Mouse (Mus musculus) embryonic facial prominence, embryonic 13.5 days (tissue): Measurements from ENCODE around the gene Kcmf1. TPM values are rescaled to one million over a fixed set of nuclear protein-coding genes. Genes with fewer than 3 reads are reported as not detected.

Experiments used
- ATAC-seq: fragments of 200-750 bp; cut with Nextera tagmentation; 2 replicates; pipeline ENCODE4 v1.8.0; 2017; ENCODE audit warnings: low read depth; ENCODE audit not compliant: insufficient number of reproducible peaks, insufficient read depth, low FRiP score, low TSS enrichment
- H3K27ac ChIP-seq: fragments of 300-500 bp; sonication (generic); 2 replicates; pipeline ENCODE4 v1.5.1; 2015; ENCODE audit warnings: moderate library complexity, mild to moderate bottlenecking, inconsistent platforms
- H3K27me3 ChIP-seq: fragments of 300-500 bp; sonication (generic); 2 replicates; pipeline ENCODE4 v1.6.1; 2015; ENCODE audit warnings: mild to moderate bottlenecking, inconsistent platforms
- H3K36me3 ChIP-seq: fragments of 300-500 bp; sonication (generic); 2 replicates; pipeline ENCODE4 v1.6.1; 2015; ENCODE audit warnings: mild to moderate bottlenecking, inconsistent platforms
- H3K4me1 ChIP-seq: fragments of 300-500 bp; sonication (generic); 2 replicates; pipeline ENCODE4 v1.6.1; 2015; ENCODE audit warnings: inconsistent platforms
- H3K4me2 ChIP-seq: fragments of 300-500 bp; sonication (generic); 2 replicates; pipeline ENCODE4 v1.6.1; 2015; ENCODE audit warnings: moderate library complexity, mild to moderate bottlenecking, inconsistent platforms
- H3K4me3 ChIP-seq: fragments of 300-500 bp; sonication (generic); 2 replicates; pipeline ENCODE4 v1.5.1; 2015; ENCODE audit warnings: mild to moderate bottlenecking, inconsistent platforms
- H3K9ac ChIP-seq: fragments of 300-500 bp; sonication (generic); 2 replicates; pipeline ENCODE4 v1.6.1; 2015; ENCODE audit warnings: mild to moderate bottlenecking, inconsistent platforms
- H3K9me3 ChIP-seq: fragments of 300-500 bp; sonication (generic); 2 replicates; pipeline ENCODE4 v1.6.1; 2016; ENCODE audit warnings: inconsistent platforms
- WGBS: fragments of 180-500 bp; shearing (Covaris S2); methylation state at CpG from one replicate; pipeline ENCODE4 v1.1.7; 2015; ENCODE audit warnings: mixed read lengths; 5-methylcytosine and 5-hydroxymethylcytosine counted together
- polyA plus RNA-seq: library from polyadenylated mRNA; unstranded; fragments of >200 nt; fragmentation: Nextera tagmentation; extraction: Ambion mirVana; gene quantifications from 2 replicates; pipeline ENCODE4 v1.2.1, GENCODE M21; 2015

Kcmf1 gene
- polyA plus RNA-seq, 1 experiment from 2014 or later, result 31.7 TPM

DNA sequence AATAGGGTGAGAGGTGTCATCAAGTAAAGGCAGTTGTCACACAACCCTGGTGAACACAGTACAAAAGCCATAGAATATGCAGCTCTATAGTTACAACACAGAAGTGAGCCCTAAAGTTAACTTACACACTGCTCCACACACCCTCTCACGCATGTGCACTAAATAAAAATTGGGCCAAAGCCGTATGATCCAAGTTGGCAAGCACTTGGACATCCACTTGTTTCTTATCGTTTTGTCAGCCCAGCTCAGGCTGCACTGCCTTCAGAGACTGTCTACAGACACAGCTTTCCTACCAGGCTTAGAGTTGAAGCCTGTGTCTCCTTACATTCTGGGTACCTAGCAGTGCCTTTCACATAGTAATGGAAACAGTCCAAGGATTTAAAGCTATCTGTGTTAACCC lies 4.8 kb downstream of the Kcmf1 start:
- ATAC-seq, result no peak
- no peaks in the 10 kb centered on the region for H3K9me3 ChIP-seq
- peaks cover 16% of the 10 kb centered on the region; the same call in 1 of the 2 replicates for H3K36me3 ChIP-seq
- peaks cover 35% of the 10 kb centered on the region for H3K4me1 ChIP-seq
- H3K9ac ChIP-seq, result no peak overlapping the region
- H3K27me3 ChIP-seq, result no peaks in the 10 kb centered on the region
- H3K4me2 ChIP-seq, result no peak overlapping the region
- H3K4me3 ChIP-seq, result no peak overlapping the region
- no peak overlapping the region for H3K27ac ChIP-seq
- 75% methylated on average over 3 of the region's 3 CpGs for WGBS

DNA sequence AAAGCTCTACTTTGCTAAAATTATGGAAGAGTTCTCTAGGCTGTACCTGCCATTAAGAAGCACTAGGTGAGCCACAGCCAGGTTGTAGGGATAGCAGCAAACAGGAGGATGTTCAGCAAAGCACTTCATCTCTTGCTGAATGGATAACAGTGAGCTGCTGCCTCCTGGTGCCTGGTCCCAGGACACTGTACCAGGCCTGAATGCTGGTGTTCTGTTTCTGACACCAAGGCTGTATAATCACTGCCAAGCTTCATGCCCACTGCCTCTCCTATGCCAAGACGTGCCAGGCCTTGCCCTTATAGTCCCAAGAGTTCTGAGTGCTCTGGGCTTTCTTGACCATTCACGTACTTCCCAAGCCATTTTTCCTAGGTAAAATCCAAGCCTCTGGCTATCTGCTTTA lies 8.5 kb downstream of the Kcmf1 start:
- Histone ChIP-seq H3K4me2 (no peak overlapping the region), H3K36me3 (peaks cover 18% of the 10 kb centered on the region; the same call in 1 of the 2 replicates), H3K9ac (no peak overlapping the region), H3K4me3 (no peak overlapping the region), H3K27ac (no peak overlapping the region), H3K4me1 (peaks cover 28% of the 10 kb centered on the region), H3K9me3 (no peaks in the 10 kb centered on the region), H3K27me3 (no peaks in the 10 kb centered on the region)
- ATAC-seq, result no peak
- 92% methylated on average over 2 of the region's 2 CpGs for WGBS

DNA sequence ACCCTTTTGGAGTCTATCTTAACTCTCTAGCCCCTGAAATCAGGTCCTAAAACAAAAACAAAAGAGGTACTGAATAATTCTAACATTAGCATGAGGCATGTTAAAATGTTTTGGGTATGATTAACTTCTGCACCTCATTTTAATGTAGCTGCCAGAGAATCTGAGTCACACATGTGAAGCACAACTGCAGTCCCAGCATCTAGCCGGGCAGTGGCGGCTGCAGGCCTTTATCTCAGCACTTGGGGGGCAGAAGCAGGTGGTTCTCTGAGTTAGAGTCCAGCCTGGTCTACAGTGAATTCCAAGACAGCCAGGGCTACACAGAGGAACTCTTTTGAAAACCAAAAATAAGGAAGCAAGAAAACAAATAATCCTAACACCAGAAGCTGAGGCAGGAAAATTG lies 11.1 kb downstream of the Kcmf1 start:
- 83% methylated on average over 2 of the region's 2 CpGs for WGBS
- Histone ChIP-seq H3K27me3 (no peaks in the 10 kb centered on the region), H3K9me3 (no peaks in the 10 kb centered on the region), H3K4me1 (peaks cover 30% of the 10 kb centered on the region), H3K4me2 (no peak overlapping the region), H3K36me3 (0 out of 2 replicates have a peak, but pooled peaks cover 11% of the 10 kb centered on the region), H3K4me3 (no peak overlapping the region), H3K27ac (no peak overlapping the region), H3K9ac (no peak overlapping the region)
- no peak for ATAC-seq

DNA sequence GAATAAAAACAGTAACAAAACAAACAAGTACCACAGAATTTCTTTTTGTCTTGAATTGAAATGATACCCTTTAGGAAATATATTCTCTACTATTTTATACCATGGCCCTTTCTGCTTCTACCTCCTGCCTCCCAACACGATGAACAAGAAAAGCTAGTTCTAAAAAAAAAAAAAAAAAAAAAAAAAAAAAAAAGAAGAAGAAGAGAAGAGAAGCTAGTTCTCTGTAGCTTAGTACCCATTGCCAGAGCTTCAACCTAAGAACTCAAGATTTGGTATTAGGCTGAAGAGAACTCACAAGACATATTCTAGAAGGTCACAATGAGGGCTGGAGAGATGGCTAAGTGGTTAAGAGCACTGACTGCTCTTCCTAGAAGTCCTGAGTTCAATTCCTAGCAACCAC lies 14.5 kb downstream of the Kcmf1 start:
- H3K27ac ChIP-seq, result no peak overlapping the region
- no peak overlapping the region for H3K4me3 ChIP-seq
- H3K9ac ChIP-seq, result no peak overlapping the region
- H3K4me1 ChIP-seq, result peaks cover 39% of the 10 kb centered on the region
- H3K36me3 ChIP-seq, result peaks cover 12% of the 10 kb centered on the region; the same call in 1 of the 2 replicates
- no peaks in the 10 kb centered on the region for H3K9me3 ChIP-seq
- no peak overlapping the region for H3K4me2 ChIP-seq
- no peak for ATAC-seq
- no peaks in the 10 kb centered on the region for H3K27me3 ChIP-seq
- 72% methylated on average over 1 of the region's 1 CpGs for WGBS

DNA sequence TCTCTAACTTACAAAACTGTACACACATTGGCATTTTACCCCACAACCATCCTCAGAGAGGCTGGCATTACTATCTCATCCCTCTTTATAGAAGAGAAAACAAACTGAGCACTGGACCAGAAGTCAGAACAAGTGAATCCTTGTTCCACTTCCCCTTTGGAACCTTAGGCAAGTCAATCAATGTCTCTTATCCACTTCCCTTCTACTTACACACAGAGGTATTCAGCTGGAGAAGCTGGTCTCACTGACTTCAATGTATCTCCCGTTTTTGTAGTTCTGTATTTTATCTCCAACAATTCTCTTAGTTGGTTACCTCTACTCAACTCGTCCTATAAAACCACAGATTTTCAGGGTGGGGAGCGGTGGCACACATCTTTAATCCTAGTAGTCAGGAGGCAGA lies 15.0 kb downstream of the Kcmf1 start:
- no peak overlapping the region for H3K4me3 ChIP-seq
- H3K4me2 ChIP-seq, result no peak overlapping the region
- no peak for ATAC-seq
- peaks cover 12% of the 10 kb centered on the region; the same call in 1 of the 2 replicates for H3K36me3 ChIP-seq
- H3K9me3 ChIP-seq, result no peaks in the 10 kb centered on the region
- H3K4me1 ChIP-seq, result peaks cover 34% of the 10 kb centered on the region
- no peak overlapping the region for H3K9ac ChIP-seq
- WGBS, result 77% methylated on average over 3 of the region's 3 CpGs
- H3K27ac ChIP-seq, result no peak overlapping the region
- H3K27me3 ChIP-seq, result no peaks in the 10 kb centered on the region

DNA sequence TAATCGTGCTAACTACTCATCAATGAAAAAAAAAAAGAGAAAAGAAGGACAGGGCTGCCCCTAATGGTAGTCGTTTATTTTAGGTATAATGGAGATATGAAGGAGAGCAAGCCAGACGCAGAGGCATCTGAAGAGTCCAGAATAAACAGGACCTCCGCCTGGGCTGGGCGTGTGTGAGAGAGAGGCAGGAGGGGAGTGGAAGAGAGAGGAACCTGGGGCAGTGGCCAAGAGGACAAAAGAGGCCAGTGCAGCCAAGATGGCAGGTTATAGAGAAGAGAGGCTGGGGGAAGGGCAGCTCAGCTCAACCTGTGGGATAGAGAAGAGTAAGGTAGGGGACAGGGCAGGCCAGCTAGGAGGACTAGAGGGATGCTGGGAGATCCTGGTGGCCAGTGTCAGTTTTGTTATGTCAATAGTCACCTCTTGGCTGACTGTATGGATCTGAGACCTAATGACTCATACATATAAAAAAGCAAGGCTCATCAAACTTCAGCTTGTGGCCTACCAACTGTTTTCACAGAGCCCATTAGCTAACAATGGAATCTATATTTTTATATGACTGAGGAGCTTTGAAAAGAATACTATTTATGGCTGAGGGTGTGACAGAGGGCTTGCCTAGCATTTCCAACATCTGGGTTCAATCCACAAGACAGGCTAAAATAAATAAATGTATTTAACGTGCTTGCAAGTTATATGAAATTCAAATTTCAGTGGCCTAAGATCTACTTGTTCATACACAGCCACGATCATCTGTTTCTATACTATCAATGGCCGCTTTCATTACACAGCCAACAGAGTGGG lies 16.9 kb downstream of the Kcmf1 start:
- no peaks in the 10 kb centered on the region for H3K27me3 ChIP-seq
- H3K4me2 ChIP-seq, result no peak overlapping the region
- H3K9ac ChIP-seq, result no peak overlapping the region
- no peak overlapping the region for H3K4me3 ChIP-seq
- WGBS, result 70% methylated on average over 8 of the region's 8 CpGs
- H3K36me3 ChIP-seq, result peaks cover 10% of the 10 kb centered on the region; the same call in 1 of the 2 replicates
- H3K9me3 ChIP-seq, result no peaks in the 10 kb centered on the region
- peak overlapping the region; percentile 23; the same call in 1 of the 2 replicates for H3K27ac ChIP-seq
- peaks cover 26% of the 10 kb centered on the region for H3K4me1 ChIP-seq
- no peak for ATAC-seq

DNA sequence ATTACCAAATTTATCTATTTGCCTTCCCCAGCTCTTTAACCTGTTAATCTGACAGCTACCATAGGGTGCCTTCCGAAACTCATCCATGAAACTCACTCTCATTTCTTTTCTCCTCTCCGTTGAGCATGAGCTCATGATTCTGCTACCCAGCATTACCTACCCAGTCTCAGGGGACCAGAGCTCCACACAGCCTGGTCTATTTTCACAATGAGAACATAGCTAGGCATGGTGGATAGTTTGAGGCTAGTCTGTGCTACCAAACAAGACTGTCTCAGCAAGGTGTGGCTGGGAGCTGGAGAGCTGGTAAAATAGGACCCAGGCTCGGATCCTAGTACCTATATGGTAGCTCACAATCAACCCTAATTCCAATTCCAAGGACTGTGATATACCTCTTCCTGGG lies 17.6 kb downstream of the Kcmf1 start:
- no peak overlapping the region for H3K27ac ChIP-seq
- H3K9me3 ChIP-seq, result no peaks in the 10 kb centered on the region
- no peak for ATAC-seq
- H3K36me3 ChIP-seq, result peaks cover 9% of the 10 kb centered on the region; the same call in 1 of the 2 replicates
- no peak overlapping the region for H3K4me3 ChIP-seq
- no peaks in the 10 kb centered on the region for H3K27me3 ChIP-seq
- H3K4me2 ChIP-seq, result no peak overlapping the region
- 93% methylated on average over 3 of the region's 3 CpGs for WGBS
- H3K9ac ChIP-seq, result no peak overlapping the region
- H3K4me1 ChIP-seq, result peaks cover 26% of the 10 kb centered on the region

DNA sequence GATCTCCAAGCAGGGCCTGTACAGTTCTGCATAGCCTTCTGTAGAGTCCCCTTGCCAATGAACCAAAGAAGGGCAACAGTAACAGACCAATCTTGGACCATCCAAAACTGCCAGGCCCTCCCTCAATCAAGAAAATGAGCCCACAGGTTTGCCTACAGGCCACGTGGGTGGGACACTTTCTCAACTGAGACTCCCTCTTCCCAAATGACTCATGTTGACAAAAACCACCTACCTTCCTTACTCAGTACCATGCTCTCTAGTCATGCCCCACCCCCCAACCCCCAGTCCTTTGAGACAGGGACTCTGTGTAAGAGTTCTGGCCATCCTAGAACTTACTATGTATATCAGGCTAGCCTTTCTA lies 18.2 kb downstream of the Kcmf1 start:
- no peak for ATAC-seq
- no peaks in the 10 kb centered on the region for H3K27me3 ChIP-seq
- no peak overlapping the region for H3K27ac ChIP-seq
- peaks cover 5% of the 10 kb centered on the region; the same call in 1 of the 2 replicates for H3K36me3 ChIP-seq
- peaks cover 26% of the 10 kb centered on the region for H3K4me1 ChIP-seq
- H3K9ac ChIP-seq, result no peak overlapping the region
- no peak overlapping the region for H3K4me2 ChIP-seq
- no peak overlapping the region for H3K4me3 ChIP-seq
- 67% methylated on average over 1 of the region's 1 CpGs for WGBS
- H3K9me3 ChIP-seq, result no peaks in the 10 kb centered on the region

DNA sequence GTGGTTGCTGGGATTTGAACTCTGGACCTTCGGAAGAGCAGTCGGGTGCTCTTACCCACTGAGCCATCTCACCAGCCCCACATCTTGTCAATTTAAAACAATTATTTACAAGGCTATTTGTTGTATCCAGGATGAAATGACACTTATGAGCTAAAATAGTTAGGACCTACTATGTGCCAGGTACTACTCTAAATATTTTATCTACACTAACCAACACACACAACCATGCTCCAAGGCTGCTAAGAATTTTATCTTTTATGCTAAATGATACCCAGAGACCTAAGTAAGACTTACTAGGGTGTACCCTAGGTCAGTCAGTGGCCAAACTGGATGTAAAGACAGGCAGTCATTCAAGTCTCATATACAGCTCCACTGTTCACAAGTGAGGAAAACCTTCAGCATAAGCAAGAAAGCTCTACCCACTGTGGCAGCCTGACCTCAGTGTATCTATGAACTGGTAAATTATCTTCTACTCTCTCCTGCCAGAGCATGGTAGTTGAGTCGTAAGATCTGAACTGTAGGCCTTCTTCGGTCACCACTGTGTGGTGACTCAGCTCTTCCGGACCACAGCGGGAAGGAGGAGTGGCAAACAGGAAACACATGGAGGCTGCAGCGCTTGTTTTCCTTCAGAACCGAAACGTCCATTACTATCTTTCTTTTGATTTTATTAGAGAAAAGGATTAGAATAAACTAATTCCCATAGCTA lies 18.7 kb downstream of the Kcmf1 start:
- Histone ChIP-seq H3K36me3 (peaks cover 5% of the 10 kb centered on the region; the same call in 1 of the 2 replicates), H3K4me1 (peaks cover 26% of the 10 kb centered on the region), H3K27me3 (no peaks in the 10 kb centered on the region), H3K27ac (no peak overlapping the region), H3K9me3 (no peaks in the 10 kb centered on the region), H3K4me3 (no peak overlapping the region), H3K4me2 (no peak overlapping the region), H3K9ac (no peak overlapping the region)
- no peak for ATAC-seq
- 85% methylated on average over 9 of the region's 9 CpGs for WGBS

DNA sequence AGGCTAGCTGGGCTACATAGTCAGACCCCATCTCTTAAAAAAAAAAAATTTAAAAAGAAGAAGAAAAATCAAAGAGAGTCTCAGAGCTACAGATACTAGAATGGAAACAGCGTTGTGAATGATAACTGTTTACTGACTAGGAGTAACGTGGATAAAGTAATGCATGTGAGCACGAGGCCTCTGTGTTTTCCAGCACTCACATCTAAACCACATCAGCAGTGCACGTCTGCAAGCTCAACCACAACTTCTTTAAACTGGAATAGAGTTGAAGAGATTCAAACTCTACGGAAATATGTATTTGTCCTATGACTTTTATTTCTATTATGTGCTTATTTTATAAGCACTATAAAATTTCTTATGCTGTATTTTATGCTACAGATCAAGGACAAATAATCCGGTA lies 23.1 kb downstream of the Kcmf1 start:
- no peak overlapping the region for H3K4me2 ChIP-seq
- peaks cover 9% of the 10 kb centered on the region; the same call in 1 of the 2 replicates for H3K36me3 ChIP-seq
- H3K9ac ChIP-seq, result no peak overlapping the region
- ATAC-seq, result no peak
- no peak overlapping the region for H3K27ac ChIP-seq
- H3K27me3 ChIP-seq, result no peaks in the 10 kb centered on the region
- H3K4me3 ChIP-seq, result no peak overlapping the region
- no peaks in the 10 kb centered on the region for H3K9me3 ChIP-seq
- 85% methylated on average over 6 of the region's 6 CpGs for WGBS
- no peaks in the 10 kb centered on the region for H3K4me1 ChIP-seq

DNA sequence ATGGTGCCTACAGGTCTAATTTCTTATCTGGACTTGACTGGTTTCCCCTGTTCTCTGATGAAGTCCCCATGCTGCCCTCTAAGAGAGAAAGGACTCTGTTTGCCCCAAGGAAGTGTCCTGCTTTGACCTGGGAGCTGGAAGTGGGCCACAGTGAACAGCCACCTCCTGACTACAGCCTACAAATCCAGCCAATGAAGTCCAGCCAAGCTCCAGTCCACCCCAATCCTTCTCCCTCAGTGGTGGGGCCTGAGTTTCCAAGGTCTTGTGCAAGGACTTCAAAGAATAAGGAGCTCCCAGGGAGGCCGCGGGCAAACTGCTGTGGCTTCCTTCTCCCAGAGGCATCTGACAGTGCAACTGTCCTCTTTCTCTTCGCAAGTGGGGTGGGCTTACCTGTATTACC lies 26.4 kb downstream of the Kcmf1 start:
- no peak overlapping the region for H3K4me2 ChIP-seq
- H3K9ac ChIP-seq, result no peak overlapping the region
- no peaks in the 10 kb centered on the region for H3K9me3 ChIP-seq
- WGBS, result 93% methylated on average over 3 of the region's 3 CpGs
- H3K27ac ChIP-seq, result no peak overlapping the region
- no peak overlapping the region for H3K4me3 ChIP-seq
- 0 out of 2 replicates have a peak, but pooled peaks cover 4% of the 10 kb centered on the region for H3K36me3 ChIP-seq
- peaks cover 9% of the 10 kb centered on the region for H3K4me1 ChIP-seq
- no peak for ATAC-seq
- H3K27me3 ChIP-seq, result no peaks in the 10 kb centered on the region

DNA sequence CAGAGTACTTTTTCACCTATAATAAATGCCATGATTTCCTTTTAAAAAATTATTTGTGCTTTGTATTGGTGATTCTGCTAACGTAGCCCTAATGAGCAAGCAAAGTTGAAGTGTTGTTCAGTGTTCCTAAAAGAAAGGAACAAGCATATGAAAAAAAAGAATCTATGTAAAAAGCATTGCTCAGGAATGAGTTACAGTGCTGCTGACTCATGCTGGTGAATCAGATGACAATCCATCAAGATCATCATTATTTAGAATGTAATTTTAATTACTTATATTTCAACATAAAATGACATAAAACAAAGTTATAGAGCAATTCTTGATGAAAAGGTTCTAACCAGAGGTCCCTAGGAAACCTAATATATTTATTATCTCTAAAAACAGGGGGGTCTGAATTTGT lies 27.5 kb downstream of the Kcmf1 start:
- Histone ChIP-seq H3K4me3 (no peak overlapping the region), H3K36me3 (0 out of 2 replicates have a peak, but pooled peaks cover 4% of the 10 kb centered on the region), H3K27ac (no peak overlapping the region), H3K27me3 (no peaks in the 10 kb centered on the region), H3K4me2 (no peak overlapping the region), H3K4me1 (peaks cover 9% of the 10 kb centered on the region), H3K9me3 (no peaks in the 10 kb centered on the region), H3K9ac (no peak overlapping the region)
- no peak for ATAC-seq
- WGBS, result 96% methylated on average over 1 of the region's 1 CpGs
